Mouse (Mus musculus): ENCODE results near the gene Cops7a. TPM values are rescaled to one million over a fixed set of nuclear protein-coding genes. Genes with fewer than 3 reads are reported as not detected.

Cops7a gene
- polyA plus RNA-seq, 1 experiment = 55.7 TPM

- Histone ChIP-seq H3K27me3 (replicated peaks) (no peaks in the 10 kb centered on the region), H3K4me3 (replicated peaks) (no peak overlapping the region), H3K36me3 (replicated peaks; ENCODE audit: low read length) (peaks cover 70% of the 10 kb centered on the region), H3K4me1 (peaks cover 29% of the 10 kb centered on the region), H3K9me3 (no peaks in the 10 kb centered on the region)
- TF ChIP-seq FLI1 (IDR thresholded peaks at IDR 0.05; ENCODE audit: low read length) (no peak), GATA1 (IDR thresholded peaks at IDR 0.05; ENCODE audit: borderline replicate concordance, low read length) (no peak)
These were observed 28.7 kb downstream of the Cops7a start for GRCm38 (mm10) chr6:124936681-124937080.

GRCm38 (mm10) chr6:124934670-124935069 lies 30.7 kb downstream of the Cops7a start:
- H3K27me3 ChIP-seq (replicated peaks) = no peaks in the 10 kb centered on the region
- TF ChIP-seq FLI1 (IDR thresholded peaks at IDR 0.05; ENCODE audit: low read length) = no peak
- no peak for TF ChIP-seq GATA1 (IDR thresholded peaks at IDR 0.05; ENCODE audit: borderline replicate concordance, low read length)
- H3K4me1 ChIP-seq = peaks cover 36% of the 10 kb centered on the region
- no peaks in the 10 kb centered on the region for H3K9me3 ChIP-seq
- peaks cover 66% of the 10 kb centered on the region for H3K36me3 ChIP-seq (replicated peaks; ENCODE audit: low read length)
- H3K4me3 ChIP-seq (replicated peaks) = no peak overlapping the region

GRCm38 (mm10) chr6:124933127-124933526 lies 32.2 kb downstream of the Cops7a start:
- Histone ChIP-seq H3K4me3 (replicated peaks) (no peak overlapping the region), H3K9me3 (no peaks in the 10 kb centered on the region), H3K36me3 (replicated peaks; ENCODE audit: low read length) (peaks cover 55% of the 10 kb centered on the region), H3K4me1 (peaks cover 36% of the 10 kb centered on the region), H3K27me3 (replicated peaks) (no peaks in the 10 kb centered on the region)
- TF ChIP-seq FLI1 (IDR thresholded peaks at IDR 0.05; ENCODE audit: low read length) (no peak), GATA1 (IDR thresholded peaks at IDR 0.05; ENCODE audit: borderline replicate concordance, low read length) (no peak)

- H3K9me3 ChIP-seq = no peaks in the 10 kb centered on the region
- H3K27me3 ChIP-seq (replicated peaks) = no peaks in the 10 kb centered on the region
- TF ChIP-seq FLI1 (IDR thresholded peaks at IDR 0.05; ENCODE audit: low read length) = no peak
- no peak for TF ChIP-seq GATA1 (IDR thresholded peaks at IDR 0.05; ENCODE audit: borderline replicate concordance, low read length)
- H3K36me3 ChIP-seq (replicated peaks; ENCODE audit: low read length) = peaks cover 47% of the 10 kb centered on the region
- H3K4me3 ChIP-seq (replicated peaks) = peak overlapping the region; percentile 97
- peaks cover 36% of the 10 kb centered on the region for H3K4me1 ChIP-seq
These were observed 33.0 kb downstream of the Cops7a start for GRCm38 (mm10) chr6:124932314-124932695.

GRCm38 (mm10) chr6:124931525-124932313 lies 33.6 kb downstream of the Cops7a start:
- H3K36me3 ChIP-seq (replicated peaks; ENCODE audit: low read length) = peaks cover 41% of the 10 kb centered on the region
- H3K4me1 ChIP-seq = peaks cover 36% of the 10 kb centered on the region
- no peaks in the 10 kb centered on the region for H3K9me3 ChIP-seq
- TF ChIP-seq GATA1 (IDR thresholded peaks at IDR 0.05; ENCODE audit: borderline replicate concordance, low read length) (no peak), FLI1 (IDR thresholded peaks at IDR 0.05; ENCODE audit: low read length) (no peak)
- peak overlapping the region; percentile 97 for H3K4me3 ChIP-seq (replicated peaks)
- no peaks in the 10 kb centered on the region for H3K27me3 ChIP-seq (replicated peaks)

- Histone ChIP-seq H3K4me1 (peaks cover 39% of the 10 kb centered on the region), H3K4me3 (replicated peaks) (peak within 1 kb of the TSS; percentile 97), H3K9me3 (no peaks in the 10 kb centered on the region), H3K36me3 (replicated peaks; ENCODE audit: low read length) (peaks cover 33% of the 10 kb centered on the region), H3K27me3 (replicated peaks) (peaks cover 2% of the 10 kb centered on the region)
- TF ChIP-seq GATA1 (IDR thresholded peaks at IDR 0.05; ENCODE audit: borderline replicate concordance, low read length) (no peak), FLI1 (IDR thresholded peaks at IDR 0.05; ENCODE audit: low read length) (peak; percentile 54; the same call in 1 of the 2 replicates)
These were observed 34.4 kb downstream of the Cops7a start, which contains the start of gene Mlf2 for GRCm38 (mm10) chr6:124930754-124931524. Gene Mlf2, plus strand, starts transcription at chr6:124931386.

GRCm38 (mm10) chr6:124930231-124930630 lies 35.1 kb downstream of the Cops7a start:
- peaks cover 5% of the 10 kb centered on the region for H3K27me3 ChIP-seq (replicated peaks)
- no peaks in the 10 kb centered on the region for H3K9me3 ChIP-seq
- H3K4me1 ChIP-seq = peaks cover 46% of the 10 kb centered on the region
- peaks cover 26% of the 10 kb centered on the region for H3K36me3 ChIP-seq (replicated peaks; ENCODE audit: low read length)
- peak overlapping the region; percentile 97 for H3K4me3 ChIP-seq (replicated peaks)
- TF ChIP-seq FLI1 (IDR thresholded peaks at IDR 0.05; ENCODE audit: low read length) (no peak), GATA1 (IDR thresholded peaks at IDR 0.05; ENCODE audit: borderline replicate concordance, low read length) (no peak)

- H3K4me3 ChIP-seq (replicated peaks) = no peak overlapping the region
- TF ChIP-seq GATA1 (IDR thresholded peaks at IDR 0.05; ENCODE audit: borderline replicate concordance, low read length) = no peak
- no peak for TF ChIP-seq FLI1 (IDR thresholded peaks at IDR 0.05; ENCODE audit: low read length)
- H3K27me3 ChIP-seq (replicated peaks) = peaks cover 10% of the 10 kb centered on the region
- peaks cover 36% of the 10 kb centered on the region for H3K4me1 ChIP-seq
- no peaks in the 10 kb centered on the region for H3K36me3 ChIP-seq (replicated peaks; ENCODE audit: low read length)
- H3K9me3 ChIP-seq = no peaks in the 10 kb centered on the region
These were observed 39.4 kb downstream of the Cops7a start for GRCm38 (mm10) chr6:124925941-124926340.

- H3K27me3 ChIP-seq (replicated peaks) = peaks cover 10% of the 10 kb centered on the region
- H3K4me1 ChIP-seq = peaks cover 39% of the 10 kb centered on the region
These were observed 40.1 kb downstream of the Cops7a start for GRCm38 (mm10) chr6:124925173-124925793.

More at GRCm38 (mm10) chr6:124925173-124925793, 40.1 kb downstream of the Cops7a start:
- Histone ChIP-seq H3K36me3 (replicated peaks; ENCODE audit: low read length) (no peaks in the 10 kb centered on the region), H3K9me3 (no peaks in the 10 kb centered on the region), H3K4me3 (replicated peaks) (no peak overlapping the region)
- TF ChIP-seq GATA1 (IDR thresholded peaks at IDR 0.05; ENCODE audit: borderline replicate concordance, low read length) = no peak
- TF ChIP-seq FLI1 (IDR thresholded peaks at IDR 0.05; ENCODE audit: low read length) = no peak

Measured in megakaryocyte, embryonic 14.5 days (primary cell).